Mouse (Mus musculus) gonadal fat pad, adult 2 months (tissue): ENCODE data around the gene Piezo1. TPM values are rescaled to one million over a fixed set of nuclear protein-coding genes. Genes with fewer than 3 reads are reported as not detected.

ENCODE experiments used
- DNase-seq: peaks from one replicate; pipeline ENCODE4 v3.0.0-alpha.2; 2012; ENCODE audit warnings: low read depth
- polyA plus RNA-seq: library from polyadenylated mRNA; depleted of rRNA; stranded (reverse); fragments of >200 nt; gene quantifications from 2 replicates; pipeline ENCODE4 v1.2.3, GENCODE M21; 2012

The Piezo1 gene
- polyA plus RNA-seq, 1 experiment: 161 TPM

DNA sequence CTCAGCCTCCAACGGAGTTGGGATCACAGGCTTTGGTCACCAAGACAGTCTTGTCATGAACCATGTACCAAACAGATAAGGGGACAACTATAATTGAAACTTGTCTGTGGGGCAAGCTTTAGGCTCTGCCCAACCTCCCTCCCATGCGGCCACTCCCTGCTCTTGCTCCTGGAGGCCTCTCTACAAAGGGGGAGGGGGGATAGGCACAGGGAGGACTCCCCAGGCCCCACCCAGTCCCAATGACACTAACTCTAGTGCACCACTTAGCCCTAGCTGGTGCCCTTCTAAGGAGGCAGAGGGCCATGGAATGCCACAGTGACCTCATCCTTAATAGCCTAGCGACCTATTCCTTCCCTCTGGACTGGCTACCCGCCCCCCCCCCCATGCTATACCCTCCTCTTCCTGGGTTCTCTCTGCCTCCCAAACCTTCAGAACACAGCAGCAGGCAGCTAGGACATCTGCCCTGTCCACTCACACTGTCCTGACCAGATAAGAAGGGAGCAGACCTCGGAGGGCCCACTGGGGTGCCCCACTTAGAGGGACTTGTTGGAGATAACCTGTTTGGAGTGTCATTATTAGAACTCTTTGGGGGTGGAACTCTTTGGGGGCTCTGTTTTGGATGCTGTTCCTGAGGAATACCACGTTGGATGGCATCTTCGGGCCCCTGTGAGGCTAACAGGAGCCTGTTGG is 4.9 kb downstream of the Piezo1 start:
- no peak for DNase-seq

DNA sequence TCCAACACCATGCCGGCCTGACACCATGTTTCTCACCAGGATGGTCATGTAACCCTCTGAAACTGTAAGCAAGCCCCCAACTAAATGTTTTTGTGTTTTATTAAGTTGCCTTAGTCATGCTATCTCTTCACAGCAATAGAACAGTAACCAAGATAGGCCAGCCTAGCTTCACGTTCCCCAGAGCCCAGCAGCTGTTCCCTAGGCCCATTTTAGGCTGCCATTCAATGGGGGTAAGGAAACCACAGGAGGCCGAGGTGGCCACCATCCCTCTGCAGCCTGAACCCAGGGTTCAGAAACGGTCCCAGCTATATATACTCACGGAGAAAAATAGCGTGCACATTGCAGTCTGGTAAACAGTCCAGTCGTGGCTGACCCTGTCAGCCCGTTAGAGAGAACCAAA is 7.0 kb downstream of the Piezo1 start:
- DNase-seq: no peak

DNA sequence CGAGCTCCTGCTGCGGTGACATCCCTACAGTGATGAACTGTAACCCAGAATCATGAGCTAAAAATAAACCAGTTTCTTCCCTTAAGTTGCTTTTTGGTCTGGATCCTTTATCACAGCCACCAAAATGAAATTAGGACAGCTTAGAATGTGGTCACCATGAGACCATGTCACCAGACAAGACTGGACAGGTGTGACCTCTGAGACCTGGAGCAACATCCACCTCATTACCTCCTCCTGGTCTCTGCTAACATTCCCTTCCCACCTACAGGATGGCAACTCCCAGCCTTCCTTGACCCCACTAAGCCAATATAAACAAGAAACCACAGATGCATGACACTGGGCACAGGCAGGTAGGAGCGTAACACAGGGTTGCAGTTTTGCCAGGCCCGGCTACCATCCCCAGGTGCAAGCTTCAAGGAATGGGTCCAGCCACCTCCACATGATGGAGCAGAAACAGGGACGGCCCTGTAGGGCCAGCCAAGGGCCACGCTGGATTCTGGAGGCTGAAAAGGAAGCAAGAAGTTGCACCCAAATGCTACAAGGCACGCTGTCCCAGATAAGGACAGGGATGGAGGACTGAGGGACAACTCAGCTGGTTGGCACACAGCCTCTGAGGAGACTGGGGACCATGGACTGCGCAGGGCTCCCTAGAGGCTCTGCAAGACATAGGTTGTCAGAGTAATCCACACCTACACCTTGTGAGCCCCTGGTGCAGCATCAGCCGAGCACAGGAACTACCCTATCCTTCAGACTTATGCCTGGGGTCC is 12.6 kb downstream of the Piezo1 start:
- DNase-seq: no peak

DNA sequence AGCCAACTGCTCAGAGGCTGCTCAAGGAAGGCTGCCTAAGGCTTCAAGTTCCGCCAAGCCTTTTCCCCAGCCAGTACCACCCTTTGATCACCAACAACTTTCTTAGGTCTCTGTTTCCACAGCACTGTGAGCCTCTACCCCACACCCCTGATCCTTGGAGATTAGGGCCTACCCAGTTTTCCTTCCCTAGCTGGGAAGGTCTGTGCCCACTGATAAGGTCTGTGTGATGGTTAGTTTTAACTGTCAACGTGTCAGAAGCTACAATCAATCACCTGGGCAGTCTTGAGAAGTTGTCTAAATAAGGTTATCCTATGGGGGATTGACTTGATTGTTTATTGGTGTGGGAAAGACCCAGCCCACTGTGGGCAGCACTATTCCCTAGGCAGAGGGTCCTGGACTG is 13.3 kb downstream of the Piezo1 start:
- no peak for DNase-seq

DNA sequence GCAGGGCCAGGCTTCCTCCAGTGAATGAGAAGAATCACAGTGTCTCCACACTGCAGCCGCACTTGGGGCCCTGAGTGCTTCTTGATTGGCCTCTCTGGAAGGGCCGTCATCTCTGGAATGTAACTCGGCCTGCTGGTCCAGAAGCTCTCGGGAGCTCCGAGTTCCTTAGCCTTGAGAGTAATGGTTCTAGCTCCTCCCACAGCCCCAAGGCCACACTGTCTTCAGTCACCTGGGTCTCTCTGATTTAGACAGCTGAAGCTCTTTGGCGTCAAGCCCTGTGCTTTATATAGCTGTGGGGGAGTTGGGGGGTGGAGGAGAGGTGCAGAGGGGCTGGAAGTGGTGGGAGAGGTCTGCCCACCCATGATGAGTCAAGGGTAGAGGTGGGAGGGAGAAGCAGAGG is 14.1 kb downstream of the Piezo1 start:
- no peak for DNase-seq

DNA sequence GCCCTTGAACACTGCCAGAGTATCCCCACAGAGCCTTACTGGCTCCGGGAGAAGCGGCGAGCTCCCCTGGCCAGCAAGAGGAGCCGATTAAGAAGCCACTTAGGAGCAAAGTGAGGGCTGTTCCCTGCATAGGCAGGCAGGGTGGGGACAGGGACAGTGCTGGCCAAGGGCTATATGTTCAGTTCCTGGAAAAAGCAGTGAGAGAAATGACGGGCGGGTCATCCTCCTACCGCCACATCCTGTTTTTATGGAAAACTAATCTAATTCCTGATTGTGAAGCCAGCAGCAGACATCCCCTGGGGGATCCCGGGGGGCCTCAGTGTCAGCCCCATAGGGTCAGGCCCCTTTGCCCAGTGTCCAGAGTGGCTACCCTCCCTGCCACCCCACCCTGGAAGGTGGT is 19.8 kb downstream of the Piezo1 start:
- no peak for DNase-seq

DNA sequence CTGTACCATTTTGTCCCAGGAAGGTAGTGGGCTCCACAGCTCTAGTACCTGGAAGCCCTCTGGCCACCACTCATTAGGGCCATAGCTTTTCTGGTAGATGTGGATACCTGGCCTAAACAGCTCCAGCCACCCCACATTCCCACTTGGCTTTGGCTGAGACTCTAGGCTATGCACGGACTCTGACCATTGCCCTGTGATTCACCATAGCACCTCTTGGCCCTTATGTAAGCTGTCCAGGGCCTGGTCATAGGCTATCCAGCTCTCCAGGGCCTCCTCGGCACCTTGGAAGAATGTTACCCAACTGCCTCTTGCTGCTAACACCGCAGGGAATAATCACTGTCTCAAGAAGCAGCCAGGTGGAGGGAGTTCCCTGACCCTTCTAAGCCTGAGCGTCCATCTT is 22.0 kb downstream of the Piezo1 start:
- DNase-seq: no peak

DNA sequence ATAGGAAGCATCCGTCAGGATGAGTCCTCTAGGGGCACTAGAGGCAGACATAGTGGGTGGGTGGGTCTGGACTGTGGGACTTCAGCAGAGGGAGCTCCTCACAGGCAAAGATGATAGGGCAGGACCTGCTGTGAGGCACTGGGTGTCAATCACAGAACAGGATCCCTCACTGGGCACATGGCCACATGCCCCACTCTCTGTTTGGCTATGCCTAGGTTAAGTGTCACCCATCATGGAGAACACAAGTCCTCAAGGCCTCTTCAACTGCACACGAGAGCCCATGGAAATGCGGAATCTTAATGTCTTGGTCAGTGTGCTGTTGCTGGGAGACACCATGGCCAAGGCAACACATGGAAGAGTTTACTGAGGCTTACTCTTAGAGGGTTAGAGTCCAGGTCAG is 23.2 kb downstream of the Piezo1 start:
- DNase-seq: no peak

DNA sequence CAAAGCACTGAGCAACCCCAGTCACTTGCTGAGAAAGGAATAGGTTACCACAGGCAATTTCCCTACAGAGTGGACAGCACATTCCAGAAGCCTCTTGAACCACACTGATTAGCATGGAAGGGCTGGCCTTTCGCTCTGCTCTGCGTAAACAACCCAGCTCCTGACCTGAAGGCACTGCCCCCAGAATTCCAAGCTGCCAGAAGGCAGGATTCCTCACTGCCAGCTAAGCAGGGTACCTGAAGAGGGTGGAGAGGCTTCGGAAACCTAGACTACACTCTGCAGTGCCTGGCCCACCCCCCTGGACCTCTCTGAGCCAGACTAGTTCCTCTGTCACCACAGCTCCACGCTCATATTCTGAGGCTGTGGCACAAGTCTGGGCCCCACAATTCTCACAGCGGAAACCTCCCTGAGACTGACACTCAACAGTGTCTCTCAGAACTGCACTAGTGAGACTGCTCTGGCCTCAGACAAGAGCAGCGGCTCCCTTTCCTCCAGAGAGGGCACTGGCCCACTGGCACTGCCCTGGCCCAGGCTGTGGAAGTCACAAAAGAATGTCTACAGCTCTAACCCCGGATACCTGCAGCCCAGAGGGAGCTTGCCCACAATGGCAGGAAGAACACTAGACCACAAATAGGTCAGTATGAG is 24.5 kb downstream of the Piezo1 start:
- no peak for DNase-seq

DNA sequence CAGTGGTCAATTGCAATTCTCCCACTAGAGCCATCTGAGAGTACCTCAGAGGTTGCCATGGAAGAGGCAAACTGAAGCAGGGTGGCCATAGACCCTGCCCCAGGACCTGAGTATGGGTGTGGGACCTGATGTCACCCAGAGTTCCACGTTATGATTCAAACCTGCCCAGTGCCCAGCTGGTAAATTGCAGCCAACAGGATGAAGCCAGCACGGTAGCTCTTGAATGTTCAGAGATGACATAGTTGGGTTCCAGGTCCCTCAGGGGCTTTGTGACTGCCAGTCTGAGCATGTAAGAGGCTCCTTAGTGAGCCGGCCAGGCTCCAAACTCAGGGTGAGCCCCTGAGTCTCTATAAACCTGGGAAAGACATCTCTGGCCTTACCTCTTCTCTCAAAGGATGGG is 25.0 kb downstream of the Piezo1 start:
- no peak for DNase-seq

DNA sequence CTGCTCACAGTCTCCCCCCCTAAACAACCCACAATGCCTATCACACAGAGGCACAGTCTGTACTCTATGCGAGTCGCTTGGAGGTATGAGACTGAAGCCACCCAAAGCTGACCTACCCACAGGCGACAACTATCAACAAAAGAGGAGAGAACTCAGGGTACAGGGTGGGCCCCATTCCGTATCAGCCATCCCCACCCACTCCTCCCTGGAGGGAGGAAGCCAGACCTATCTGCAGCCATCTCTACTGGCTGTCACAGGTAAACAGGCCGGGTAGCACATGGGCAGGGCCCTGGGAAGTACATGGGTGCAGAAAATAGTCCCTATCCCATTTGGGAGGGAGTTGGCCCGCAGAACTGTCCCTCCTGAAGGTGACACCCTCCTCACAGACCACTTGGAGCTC is 26.1 kb downstream of the Piezo1 start:
- DNase-seq: no peak

DNA sequence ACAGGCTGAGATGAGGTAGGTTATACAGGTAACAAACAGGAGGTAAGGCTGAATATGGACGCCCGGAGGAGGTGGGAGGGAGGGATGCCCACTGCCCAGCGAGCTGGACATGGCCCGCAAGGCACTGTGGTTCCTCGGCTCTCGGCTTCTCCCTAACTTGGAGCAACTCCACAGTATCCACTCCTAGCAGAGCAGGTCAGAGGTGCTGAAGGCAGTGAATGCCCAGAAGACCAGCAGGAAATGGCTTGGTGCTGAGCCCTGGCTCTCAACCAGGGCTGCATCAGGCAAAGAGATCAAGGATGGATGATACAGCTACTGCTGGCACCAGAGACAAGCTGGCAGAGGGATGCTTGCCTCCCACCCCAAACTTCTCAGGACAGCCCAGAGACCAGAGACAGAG is 26.6 kb downstream of the Piezo1 start:
- no peak for DNase-seq

DNA sequence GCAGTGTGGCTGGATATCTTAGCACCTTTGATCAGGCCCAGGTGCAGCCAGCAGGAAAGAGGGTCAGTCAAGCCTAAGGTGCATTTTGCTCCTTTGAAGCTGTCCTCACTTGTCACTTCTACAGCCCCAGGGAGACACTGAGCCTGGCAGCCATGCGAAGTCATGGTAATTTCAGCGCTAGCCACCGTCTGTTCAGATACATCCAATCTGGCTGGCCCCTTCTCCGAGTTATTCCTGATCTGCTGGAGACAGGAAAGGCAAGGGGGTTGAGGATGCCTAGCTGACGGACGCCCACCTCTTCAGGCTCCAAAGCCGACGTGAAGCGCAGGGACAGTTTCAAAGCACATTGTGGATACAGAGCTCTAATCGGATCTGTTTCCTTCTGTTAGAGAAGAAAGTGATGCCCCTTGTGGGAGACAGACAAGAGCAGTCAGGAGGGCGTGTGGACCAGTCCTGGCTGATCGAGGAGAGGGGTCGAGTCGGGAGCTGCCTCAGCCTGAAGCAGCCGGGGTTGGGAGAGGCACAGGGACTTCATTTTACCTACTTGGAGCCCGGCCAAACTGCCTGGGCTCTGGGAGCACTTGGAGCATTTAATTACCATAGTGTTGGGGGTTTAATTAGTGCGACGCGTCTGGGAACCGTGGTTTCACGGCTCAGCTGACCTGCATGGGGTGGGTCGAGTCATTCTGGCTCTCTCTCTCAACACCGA is 27.3 kb downstream of the Piezo1 start:
- no peak for DNase-seq

DNA sequence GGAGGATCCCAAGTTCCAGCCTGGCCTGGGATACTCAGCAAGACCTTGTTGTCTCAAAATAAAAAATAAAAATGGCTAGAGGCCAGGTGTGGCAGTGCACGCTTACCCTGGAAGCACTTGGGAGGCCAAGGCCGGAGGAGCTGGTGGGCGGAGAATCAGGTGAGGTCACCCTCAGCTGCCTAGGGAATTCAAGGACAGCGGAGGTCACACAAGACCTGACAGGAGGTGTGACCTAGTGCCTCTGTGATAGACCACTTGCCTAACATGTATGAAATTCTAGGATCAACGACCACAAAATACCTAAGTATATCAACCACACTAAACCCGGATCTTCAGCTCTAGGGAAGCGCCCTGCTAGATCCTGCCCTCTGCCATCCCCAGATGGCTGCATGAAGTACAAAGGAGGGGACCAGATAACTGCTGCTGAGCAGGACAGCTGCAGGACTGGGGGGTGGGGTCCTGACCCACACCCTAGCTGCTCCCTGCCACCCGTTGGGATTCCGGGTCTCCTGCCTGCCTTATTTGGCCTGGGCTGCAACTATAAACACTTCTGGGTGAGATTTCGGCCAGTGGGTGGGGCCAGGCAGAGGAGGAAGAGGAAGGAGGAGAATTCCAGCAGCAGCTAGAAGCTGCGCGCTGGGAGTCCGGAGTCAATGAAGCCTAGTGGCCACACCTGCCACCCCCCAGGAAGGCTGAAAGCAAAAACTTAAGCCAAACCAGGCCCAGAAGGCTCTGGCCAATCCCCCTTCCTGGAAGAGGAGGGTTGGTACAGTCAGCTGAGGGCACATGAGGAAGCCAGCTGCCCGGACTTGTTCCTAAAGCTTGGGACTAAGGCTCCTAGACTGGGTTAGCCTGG is 28.1 kb downstream of the Piezo1 start:
- no peak for DNase-seq

DNA sequence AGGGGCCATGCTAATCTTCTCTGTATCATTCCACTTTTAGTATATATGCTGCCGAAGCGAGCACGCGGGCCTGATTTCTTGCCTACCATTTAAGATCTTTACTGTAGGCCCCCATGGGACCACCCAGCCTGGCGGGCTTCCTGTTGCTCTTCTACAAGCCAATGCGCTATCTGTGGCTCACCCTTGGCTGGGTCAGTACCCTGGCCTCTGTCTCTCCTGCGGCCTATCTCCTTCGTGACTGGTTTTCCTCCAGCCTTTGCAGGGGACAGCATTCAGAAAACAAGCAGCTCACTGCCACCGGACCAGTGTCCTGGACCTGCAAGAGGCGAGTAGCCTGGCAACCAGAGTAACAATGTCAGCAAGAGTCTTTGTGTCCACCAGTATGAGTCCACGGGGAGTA is 30.5 kb downstream of the Piezo1 start:
- no peak for DNase-seq

DNA sequence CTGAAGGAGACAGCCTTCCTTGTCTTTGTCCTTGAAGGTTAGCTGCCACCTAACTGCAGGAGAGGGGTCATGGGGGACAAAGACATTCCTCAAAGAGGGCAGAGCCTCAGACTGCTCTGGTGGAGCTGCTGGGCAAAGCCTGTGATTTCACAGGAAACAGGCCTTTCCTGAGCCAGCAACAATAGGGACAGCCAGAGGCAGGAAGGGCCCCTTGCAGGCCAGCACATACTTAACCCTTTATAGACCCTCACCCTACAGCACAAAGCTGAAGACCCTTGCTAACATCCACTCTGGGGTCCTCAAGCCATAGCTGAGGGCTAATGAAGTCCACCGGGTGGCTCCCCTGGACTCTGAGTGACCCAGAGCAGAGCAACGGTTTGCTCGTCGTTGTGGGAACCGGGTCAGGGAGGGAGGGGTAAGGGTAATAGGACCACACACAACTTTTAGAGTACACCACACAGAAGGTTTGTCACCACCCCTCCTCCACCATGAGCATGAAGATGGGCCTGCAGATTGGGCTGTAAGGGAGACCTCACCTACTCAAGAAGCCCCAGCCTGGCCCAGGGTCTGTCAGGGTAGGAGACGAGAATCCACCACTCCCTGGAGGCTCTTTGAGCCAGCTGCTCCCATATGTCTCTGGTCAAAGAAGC is 33.5 kb downstream of the Piezo1 start:
- no peak for DNase-seq

DNA sequence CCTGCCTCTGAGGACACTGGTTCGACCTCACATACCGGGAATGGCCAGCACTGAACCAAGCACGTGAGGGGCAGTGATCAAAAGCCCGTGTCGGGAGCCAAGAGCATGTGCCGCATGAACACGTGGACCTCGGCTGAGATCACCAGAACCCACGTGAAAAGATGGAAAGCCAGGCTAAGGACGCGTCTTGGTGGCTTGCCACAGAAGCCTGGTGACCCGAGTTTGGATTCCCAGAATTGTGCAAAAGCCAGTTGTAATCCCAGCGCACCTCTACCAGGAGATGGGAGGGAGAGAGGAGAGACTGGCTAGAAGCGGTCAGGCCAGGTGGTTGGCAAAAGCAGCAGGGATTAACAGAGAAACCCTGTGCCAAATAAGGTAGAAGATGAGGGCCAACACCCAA is 35.4 kb downstream of the Piezo1 start:
- no peak for DNase-seq

DNA sequence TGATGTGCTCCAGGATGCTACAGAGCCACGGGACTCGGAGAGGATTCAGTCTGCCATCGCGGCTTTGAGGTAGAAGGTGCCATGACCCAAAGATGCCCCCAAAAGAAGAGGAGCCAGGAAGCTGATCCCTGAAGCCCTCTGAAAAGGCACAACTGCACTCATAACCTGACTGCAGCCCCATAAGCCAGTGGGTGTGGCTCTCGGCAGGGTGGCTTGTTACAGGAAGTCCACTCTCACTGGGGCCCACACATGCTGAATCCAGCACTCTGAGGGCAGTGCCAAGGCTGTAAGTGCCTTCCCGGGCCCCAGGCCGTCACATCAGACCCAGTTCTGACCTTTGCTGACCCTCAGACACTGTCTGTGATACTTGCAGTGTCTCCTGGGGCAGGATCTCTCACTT is 38.7 kb downstream of the Piezo1 start:
- no peak for DNase-seq

DNA sequence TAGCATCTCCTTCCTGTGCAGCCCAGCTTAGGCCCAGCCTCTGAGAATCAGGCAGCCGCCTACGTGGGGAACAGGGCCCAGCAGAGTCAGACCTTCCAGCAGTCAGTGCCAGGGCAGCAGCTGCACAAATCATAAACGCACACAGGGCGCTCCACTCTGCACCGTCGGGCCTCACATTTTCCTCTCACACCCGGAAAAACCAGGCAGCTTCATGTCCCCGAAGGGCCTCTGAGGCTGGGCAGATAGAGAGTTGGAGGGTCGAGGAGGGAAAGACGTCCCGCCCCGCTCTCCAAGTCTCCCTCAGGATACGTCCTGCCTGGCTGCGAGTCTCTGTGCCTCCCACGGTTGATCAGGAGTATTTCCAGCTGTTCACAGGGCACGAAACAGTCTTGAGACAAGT is 39.6 kb downstream of the Piezo1 start:
- no peak for DNase-seq

DNA sequence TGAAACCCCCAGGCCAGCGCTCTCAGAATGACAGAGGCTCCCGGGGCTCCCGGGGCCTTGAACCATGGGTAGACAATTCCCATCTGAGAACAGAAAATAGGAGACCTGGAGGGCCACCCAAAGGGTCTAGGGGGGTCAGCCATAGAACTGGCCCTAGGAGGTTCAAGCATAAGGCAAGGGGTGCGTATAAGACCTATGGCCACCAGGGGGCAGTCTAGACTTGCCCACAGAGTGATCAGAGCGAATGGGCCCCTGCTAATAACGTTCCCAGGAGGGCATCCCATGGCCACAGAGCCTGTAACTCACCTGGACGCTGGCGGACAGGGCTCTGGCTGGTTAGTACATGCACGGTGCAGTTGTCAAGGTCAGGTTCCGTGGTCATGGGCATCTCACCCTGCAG is 50.3 kb downstream of the Piezo1 start:
- no peak for DNase-seq

DNA sequence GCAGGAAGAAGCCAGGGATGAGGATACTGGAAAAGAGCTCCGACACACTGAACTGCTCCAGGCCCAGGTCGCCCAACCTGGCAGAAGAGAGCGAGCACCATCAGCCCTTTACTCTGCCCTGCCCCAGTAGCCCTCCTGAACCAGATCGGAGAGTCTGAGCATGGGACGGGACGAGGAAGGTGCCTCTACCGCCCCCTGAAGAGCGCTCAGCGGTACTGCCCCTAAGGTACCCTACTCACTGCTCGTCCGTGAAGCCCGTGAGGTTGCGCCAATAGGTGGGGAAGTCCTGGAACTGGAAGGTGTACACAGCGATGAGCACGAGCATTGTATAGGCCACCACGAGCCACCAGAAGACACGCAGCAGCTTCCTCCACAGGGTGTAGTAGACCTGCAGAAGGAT is 53.2 kb downstream of the Piezo1 start:
- no peak for DNase-seq
